Mouse (Mus musculus) heart, postnatal 0 days (tissue): ENCODE measurements around the gene Ston1.

Experiments
- CTCF ChIP-seq: IDR thresholded peaks from 2 replicates; pipeline ENCODE4 v1.5.1; 2016; ENCODE audit warnings: antibody characterized with exemption, control low read depth, low read depth
- EP300 ChIP-seq: IDR thresholded peaks from 2 replicates; pipeline ENCODE4 v1.6.1; 2016; ENCODE audit warnings: antibody characterized with exemption, low read depth

GRCm38 (mm10) chr17:88641012-88641411, 43.5 kb downstream of the Ston1 start:
- peak; percentile 84 for TF ChIP-seq CTCF
- TF ChIP-seq EP300 = no peak
